Mouse (Mus musculus): ENCODE results near the gene Lysmd2. TPM values are rescaled to one million over a fixed set of nuclear protein-coding genes. Genes with fewer than 3 reads are reported as not detected.

Lysmd2 gene
- total RNA-seq, 2 experiments from 2014 or later, result 12.8 to 13.2 TPM

- DNase-seq, result no peak
These were observed 5.4 kb downstream of the Lysmd2 start for GRCm38 (mm10) chr9:75630823-75631454.

- no peak for DNase-seq
These were observed 6.6 kb downstream of the Lysmd2 start for GRCm38 (mm10) chr9:75632111-75632510.

- peak; percentile 28 for DNase-seq
These were observed 7.4 kb downstream of the Lysmd2 start for GRCm38 (mm10) chr9:75632902-75633301.

- no peak for DNase-seq
These were observed 8.1 kb downstream of the Lysmd2 start for GRCm38 (mm10) chr9:75633603-75634002.

GRCm38 (mm10) chr9:75634226-75634625 lies 8.7 kb downstream of the Lysmd2 start:
- no peak for DNase-seq

GRCm38 (mm10) chr9:75645405-75645804 lies 19.9 kb downstream of the Lysmd2 start:
- DNase-seq, result no peak

GRCm38 (mm10) chr9:75653981-75654911 lies 28.7 kb downstream of the Lysmd2 start:
- peak; percentile 59 for DNase-seq

GRCm38 (mm10) chr9:75656456-75656855 lies 30.9 kb downstream of the Lysmd2 start:
- DNase-seq, result peak; percentile 18

GRCm38 (mm10) chr9:75660917-75661316 lies 35.4 kb downstream of the Lysmd2 start:
- no peak for DNase-seq

GRCm38 (mm10) chr9:75665364-75665763 lies 39.8 kb downstream of the Lysmd2 start:
- DNase-seq, result no peak

- peak; percentile 33 for DNase-seq
These were observed 41.1 kb downstream of the Lysmd2 start for GRCm38 (mm10) chr9:75666612-75667011.

- no peak for DNase-seq
These were observed 47.2 kb downstream of the Lysmd2 start for GRCm38 (mm10) chr9:75672769-75673168.

- DNase-seq, result peak; percentile 30
These were observed 50.7 kb downstream of the Lysmd2 start for GRCm38 (mm10) chr9:75676226-75676625.

GRCm38 (mm10) chr9:75678341-75678740 lies 52.8 kb downstream of the Lysmd2 start:
- peak; percentile 10 for DNase-seq

- DNase-seq, result no peak
These were observed 54.1 kb downstream of the Lysmd2 start for GRCm38 (mm10) chr9:75679629-75680028.

- no peak for DNase-seq
These were observed 55.1 kb downstream of the Lysmd2 start for GRCm38 (mm10) chr9:75680606-75681005.

- DNase-seq, result peak; percentile 82
These were observed 58.1 kb downstream of the Lysmd2 start, which contains the start of gene Scg3 for GRCm38 (mm10) chr9:75683426-75684191. Scg3 (minus strand) TSS chr9:75684056.

- no peak for DNase-seq
These were observed 58.8 kb downstream of the Lysmd2 start for GRCm38 (mm10) chr9:75684292-75684691.

- no peak for DNase-seq
These were observed 59.2 kb downstream of the Lysmd2 start for GRCm38 (mm10) chr9:75684772-75685171.
